Mouse (Mus musculus): Measurements from ENCODE around the gene Pilra.

DNA sequence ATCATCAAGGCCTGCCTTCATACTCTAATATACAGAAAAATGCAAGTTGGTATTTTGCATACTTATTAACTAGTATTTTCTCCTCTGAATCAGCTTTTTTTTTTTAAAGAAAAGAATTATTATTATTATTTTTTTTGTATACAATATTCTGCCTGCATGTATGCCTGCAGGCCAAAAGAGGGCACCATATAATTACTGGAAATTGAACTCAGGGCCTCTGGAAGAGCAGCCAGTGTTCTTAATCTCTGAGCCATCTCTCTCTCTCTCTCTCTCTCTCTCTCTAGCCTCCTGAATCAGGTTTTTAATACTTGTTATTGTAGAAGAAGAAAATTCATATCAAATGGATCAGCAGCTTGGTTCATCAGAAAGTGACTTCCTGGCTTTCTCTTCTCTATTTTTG lies 44.5 kb downstream of the Pilra start:
- TF ChIP-seq CTCF (IDR thresholded peaks at IDR 0.05; ENCODE audit: low read depth, low read length) (no peak), POLR2A (IDR thresholded peaks at IDR 0.05; ENCODE audit: extremely low read depth, insufficient read depth, low read length) (no peak)
